Mouse (Mus musculus) natural killer cell, adult 2 months (primary cell): ENCODE results near the gene Nck2.

ENCODE experiments used
- DNase-seq, 2 experiments: peaks; one replicate each; pipeline ENCODE4 v3.0.0; 2022; ENCODE audit warnings: low spot score in 2 of 2

Gene Nck2

GRCm38 (mm10) chr1:43468978-43469377, 24.6 kb downstream of the Nck2 start:
- no peak for DNase-seq

GRCm38 (mm10) chr1:43470421-43471179, 26.2 kb downstream of the Nck2 start:
- DNase-seq, result no peak

DNA sequence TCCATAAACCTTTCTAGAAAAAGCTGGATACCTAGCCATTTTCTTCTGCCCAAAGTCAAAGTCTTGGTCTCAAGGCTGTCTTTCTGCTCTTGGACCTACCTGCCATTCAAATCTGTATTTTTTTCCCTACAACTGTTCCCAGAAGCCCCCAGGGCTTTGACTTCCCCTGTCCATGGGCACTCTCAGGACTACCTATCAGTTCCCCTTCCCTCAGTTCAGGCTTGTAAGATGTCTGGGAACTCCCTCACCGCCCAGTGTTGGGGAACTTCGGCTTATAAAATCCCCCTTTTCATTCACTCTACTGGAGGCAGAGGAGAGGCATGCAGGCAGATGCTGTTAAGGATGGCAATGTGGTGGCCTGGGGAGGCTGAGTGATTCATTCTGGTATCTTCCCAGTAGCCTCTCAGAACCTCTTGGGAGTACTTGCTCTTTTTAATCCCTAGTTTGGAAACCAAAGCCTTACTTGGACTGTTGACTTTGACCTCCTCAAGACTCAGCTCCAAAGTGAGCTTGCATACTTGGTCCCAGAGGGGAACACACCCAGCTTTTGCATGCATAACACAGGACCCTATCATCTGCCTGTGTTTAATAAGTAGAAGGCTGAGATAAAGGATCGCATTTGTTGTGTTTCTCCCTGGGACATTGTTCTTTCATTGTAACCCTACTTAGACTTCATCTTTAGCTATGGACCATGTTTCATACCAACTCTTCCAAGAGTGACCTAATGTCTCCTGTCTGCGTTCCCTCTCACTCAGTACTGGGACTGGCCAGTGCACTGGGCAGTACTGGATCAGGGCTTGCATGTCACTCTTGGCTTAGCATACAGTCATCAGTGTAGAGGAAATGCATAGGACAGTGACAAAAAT, 27.0 kb downstream of the Nck2 start:
- no peak for DNase-seq

GRCm38 (mm10) chr1:43472046-43472649, 27.8 kb downstream of the Nck2 start:
- no peak for DNase-seq

GRCm38 (mm10) chr1:43473734-43474534, 29.6 kb downstream of the Nck2 start:
- DNase-seq, result peak; percentile 42 to 53

GRCm38 (mm10) chr1:43474535-43475409, 30.4 kb downstream of the Nck2 start:
- peak; percentile 13 to 16 for DNase-seq

DNA sequence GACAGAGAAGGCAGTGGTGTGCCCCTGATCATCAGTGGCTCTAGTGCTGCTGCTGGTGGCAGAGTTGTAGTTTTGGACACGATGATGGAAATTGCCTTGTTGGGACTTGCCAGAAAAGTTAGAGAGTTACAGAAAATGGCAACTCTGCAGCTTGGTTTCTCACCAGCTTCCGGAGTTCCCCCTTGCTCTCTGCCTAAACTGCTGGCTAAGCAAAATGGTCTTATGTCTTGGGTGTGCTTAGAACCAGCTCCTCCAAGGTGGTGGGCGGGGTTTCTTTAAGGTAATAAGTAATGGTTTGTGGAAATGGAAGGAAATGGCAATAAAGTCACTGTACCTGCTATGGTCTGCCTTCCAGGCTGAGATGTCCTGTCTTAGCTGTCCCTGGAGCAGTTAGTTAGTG, 33.6 kb downstream of the Nck2 start:
- peak; percentile 19 to 47 for DNase-seq

DNA sequence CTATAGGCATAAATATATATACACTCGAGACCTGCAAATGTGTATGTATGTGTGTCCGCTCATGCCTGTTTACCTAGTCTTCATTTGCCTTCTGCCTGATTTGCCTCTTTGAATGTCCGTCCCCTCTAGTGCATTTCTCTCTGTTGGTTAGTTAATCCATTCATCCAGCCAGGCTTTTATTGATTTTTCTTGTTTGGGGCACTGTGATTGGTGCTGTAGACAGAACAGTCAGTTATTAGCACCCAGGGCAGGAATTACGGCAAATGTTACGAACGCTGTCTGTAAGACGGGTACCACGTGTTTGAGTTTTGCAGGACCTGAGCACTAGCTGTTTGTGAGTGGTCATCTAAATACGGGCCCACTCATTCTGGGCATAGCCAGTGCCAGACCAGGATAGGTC, 40.8 kb downstream of the Nck2 start:
- DNase-seq, result no peak

GRCm38 (mm10) chr1:43486500-43486899, 42.1 kb downstream of the Nck2 start:
- no peak for DNase-seq

- DNase-seq, result no peak
Observed at GRCm38 (mm10) chr1:43486956-43487722, 42.8 kb downstream of the Nck2 start.

GRCm38 (mm10) chr1:43489311-43489710, 44.9 kb downstream of the Nck2 start:
- no peak for DNase-seq

GRCm38 (mm10) chr1:43491506-43492269, 47.3 kb downstream of the Nck2 start:
- DNase-seq, result no peak

DNA sequence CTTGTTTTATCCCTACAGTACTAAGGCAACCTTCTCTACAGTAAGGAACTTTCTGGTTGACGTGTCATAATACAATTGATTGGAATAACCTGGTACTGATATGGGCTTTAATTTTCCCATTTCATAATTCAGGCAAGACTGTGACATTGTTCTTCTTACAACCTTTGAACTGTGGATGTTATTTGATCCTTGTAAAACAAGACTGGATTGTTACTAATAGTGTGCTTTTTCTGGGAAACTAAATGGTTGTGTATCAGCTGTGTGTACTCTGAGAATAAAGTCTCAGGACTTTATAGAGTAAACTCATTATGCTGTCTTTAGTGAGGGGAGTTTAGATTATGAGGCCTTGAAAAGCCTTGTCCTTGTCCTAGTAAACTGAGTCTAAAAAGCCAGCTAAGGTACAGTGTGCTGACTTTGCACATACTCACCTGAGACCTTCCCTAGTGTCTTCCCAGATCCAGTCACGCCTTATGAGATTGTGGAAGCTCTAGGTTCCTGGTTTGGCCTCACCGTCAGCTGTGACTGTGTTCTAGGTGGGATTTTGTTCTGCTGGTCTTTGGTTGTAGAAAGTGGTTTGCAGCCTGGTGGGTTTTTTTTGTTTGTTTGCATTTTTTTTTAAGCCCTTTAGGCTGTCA, 48.5 kb downstream of the Nck2 start:
- no peak for DNase-seq

GRCm38 (mm10) chr1:43496051-43496450, 51.7 kb downstream of the Nck2 start:
- no peak for DNase-seq

DNA sequence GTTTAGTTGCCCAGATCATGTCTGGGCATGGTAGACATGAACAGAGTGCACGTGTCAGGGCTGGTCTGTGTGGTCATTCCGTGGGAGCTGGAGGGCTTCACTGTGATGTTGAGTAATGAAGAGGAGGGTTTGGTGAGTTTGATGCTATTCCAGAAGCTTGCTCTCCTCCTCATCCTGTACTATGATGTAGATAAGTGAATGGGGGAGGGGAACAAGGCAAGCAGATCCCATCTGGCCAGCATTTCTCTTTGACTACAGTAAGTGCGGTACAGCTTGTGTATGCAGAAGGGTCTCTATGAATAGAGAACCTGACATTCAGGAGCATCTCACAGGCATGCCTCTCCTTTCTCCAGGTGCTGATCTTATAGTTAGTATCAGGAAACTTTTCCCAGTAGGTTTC, 52.6 kb downstream of the Nck2 start:
- DNase-seq, result no peak

- no peak for DNase-seq
Observed at GRCm38 (mm10) chr1:43497951-43498350, 53.6 kb downstream of the Nck2 start.

GRCm38 (mm10) chr1:43500121-43500520, 55.7 kb downstream of the Nck2 start:
- no peak for DNase-seq

- DNase-seq, result no peak
Observed at GRCm38 (mm10) chr1:43501143-43501919, 57.0 kb downstream of the Nck2 start.
